Mouse (Mus musculus) stomach, embryonic 15.5 days (tissue): ENCODE measurements around the gene Pdha2. TPM values are rescaled to one million over a fixed set of nuclear protein-coding genes. Genes with fewer than 3 reads are reported as not detected.

Experiments used
- ATAC-seq: fragments of 200-750 bp; cut with Nextera tagmentation; 2 replicates; pipeline ENCODE4 v1.8.0; 2017; ENCODE audit warnings: low read depth, moderate number of reproducible peaks, moderate TSS enrichment; ENCODE audit not compliant: insufficient read depth, low FRiP score
- H3K27ac ChIP-seq: fragments of 300-500 bp; sonication (generic); 2 replicates; pipeline ENCODE4 v1.5.1; 2015; ENCODE audit warnings: mild to moderate bottlenecking, inconsistent platforms
- H3K27me3 ChIP-seq: fragments of 300-500 bp; sonication (generic); replicated peaks from 2 replicates; pipeline ENCODE4 v1.6.1; 2015; ENCODE audit warnings: inconsistent platforms
- H3K36me3 ChIP-seq: fragments of 300-500 bp; sonication (generic); 2 replicates; pipeline ENCODE4 v1.6.1; 2015; ENCODE audit warnings: inconsistent platforms
- H3K4me1 ChIP-seq: fragments of 300-500 bp; sonication (generic); 2 replicates; pipeline ENCODE4 v1.6.1; 2015; ENCODE audit warnings: inconsistent platforms
- H3K4me2 ChIP-seq: fragments of 300-500 bp; sonication (generic); 2 replicates; pipeline ENCODE4 v1.6.1; 2015; ENCODE audit warnings: mild to moderate bottlenecking, inconsistent platforms
- H3K4me3 ChIP-seq: fragments of 300-500 bp; sonication (generic); replicated peaks from 2 replicates; pipeline ENCODE4 v1.5.1; 2015; ENCODE audit warnings: inconsistent platforms
- H3K9ac ChIP-seq: fragments of 300-500 bp; sonication (generic); 2 replicates; pipeline ENCODE4 v1.6.1; 2015; ENCODE audit warnings: inconsistent platforms
- H3K9me3 ChIP-seq: fragments of 300-500 bp; sonication (generic); 2 replicates; pipeline ENCODE4 v1.6.1; 2016; ENCODE audit warnings: inconsistent platforms
- WGBS: fragments of 180-500 bp; shearing (Covaris S2); methylation state at CpG from one replicate; pipeline ENCODE4 v1.1.7; 2015; 5-methylcytosine and 5-hydroxymethylcytosine counted together
- polyA plus RNA-seq: library from polyadenylated mRNA; unstranded; fragments of >200 nt; fragmentation: Nextera tagmentation; extraction: Ambion mirVana; gene quantifications from 2 replicates; pipeline ENCODE4 v1.2.1, GENCODE M21; 2015

The Pdha2 gene
- polyA plus RNA-seq = not detected in 2 replicates

- H3K9ac ChIP-seq = no peak within 1 kb of the TSS
- H3K4me2 ChIP-seq = no peak within 1 kb of the TSS
- H3K4me1 ChIP-seq = no peaks in the 10 kb centered on the region
- H3K27ac ChIP-seq = no peak within 1 kb of the TSS
- no peak within 1 kb of the TSS for H3K4me3 ChIP-seq
- no peak for ATAC-seq
- no peaks in the 10 kb centered on the region for H3K36me3 ChIP-seq
- WGBS = 81% methylated on average over 5 of the region's 5 CpGs
- H3K9me3 ChIP-seq = no peaks in the 10 kb centered on the region
- no peaks in the 10 kb centered on the region for H3K27me3 ChIP-seq
Observed at GRCm38 (mm10) chr3:141212255-141212654, at the start of gene Pdha2. TSS of gene Pdha2 (minus strand) at chr3:141212355.

GRCm38 (mm10) chr3:141260518-141260917, 48.4 kb upstream of the Pdha2 start:
- H3K4me2 ChIP-seq = no peak overlapping the region
- 81% methylated on average over 1 of the region's 1 CpGs for WGBS
- no peaks in the 10 kb centered on the region for H3K36me3 ChIP-seq
- no peak for ATAC-seq
- H3K4me3 ChIP-seq = no peak overlapping the region
- no peaks in the 10 kb centered on the region for H3K9me3 ChIP-seq
- no peaks in the 10 kb centered on the region for H3K4me1 ChIP-seq
- H3K27ac ChIP-seq = no peak overlapping the region
- no peak overlapping the region for H3K9ac ChIP-seq
- H3K27me3 ChIP-seq = no peaks in the 10 kb centered on the region

GRCm38 (mm10) chr3:141251440-141251839, 39.3 kb upstream of the Pdha2 start:
- no peak overlapping the region for H3K9ac ChIP-seq
- H3K4me1 ChIP-seq = no peaks in the 10 kb centered on the region
- no peak for ATAC-seq
- H3K36me3 ChIP-seq = no peaks in the 10 kb centered on the region
- H3K4me3 ChIP-seq = no peak overlapping the region
- H3K27ac ChIP-seq = no peak overlapping the region
- no peaks in the 10 kb centered on the region for H3K27me3 ChIP-seq
- H3K9me3 ChIP-seq = no peaks in the 10 kb centered on the region
- WGBS = 87% methylated on average over 1 of the region's 1 CpGs
- no peak overlapping the region for H3K4me2 ChIP-seq

GRCm38 (mm10) chr3:141244725-141245298, 32.7 kb upstream of the Pdha2 start:
- Histone ChIP-seq H3K4me3 (no peak overlapping the region), H3K4me1 (no peaks in the 10 kb centered on the region), H3K4me2 (no peak overlapping the region), H3K27me3 (no peaks in the 10 kb centered on the region), H3K36me3 (no peaks in the 10 kb centered on the region), H3K9me3 (no peaks in the 10 kb centered on the region), H3K9ac (no peak overlapping the region), H3K27ac (no peak overlapping the region)
- no peak for ATAC-seq
- 75% methylated on average over 5 of the region's 5 CpGs for WGBS

- no peaks in the 10 kb centered on the region for H3K4me1 ChIP-seq
- no peak overlapping the region for H3K4me3 ChIP-seq
- WGBS = 70% methylated on average over 2 of the region's 2 CpGs
- H3K9me3 ChIP-seq = no peaks in the 10 kb centered on the region
- ATAC-seq = no peak
- no peak overlapping the region for H3K4me2 ChIP-seq
- no peak overlapping the region for H3K9ac ChIP-seq
- H3K27ac ChIP-seq = no peak overlapping the region
- no peaks in the 10 kb centered on the region for H3K36me3 ChIP-seq
- H3K27me3 ChIP-seq = no peaks in the 10 kb centered on the region
Observed at GRCm38 (mm10) chr3:141238071-141238470, 25.9 kb upstream of the Pdha2 start.

DNA sequence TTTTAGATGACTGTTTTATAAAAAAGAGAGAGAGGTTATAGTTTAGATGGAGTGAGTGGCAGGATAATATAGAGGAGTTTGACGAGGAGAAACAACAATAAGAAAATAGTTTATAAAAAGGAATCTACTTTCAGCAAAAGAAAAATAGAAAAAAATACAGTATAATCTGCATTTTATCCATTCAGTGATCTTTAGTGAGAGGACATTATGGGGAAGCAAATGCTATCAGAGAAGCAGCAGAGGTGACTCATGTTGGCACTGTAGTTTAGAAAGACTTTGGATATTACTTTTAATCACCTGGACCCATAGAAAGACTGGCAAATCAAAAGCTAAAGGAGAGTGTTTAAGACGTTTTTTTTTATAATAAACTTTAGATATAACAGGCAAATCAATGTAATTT, 17.0 kb upstream of the Pdha2 start:
- 53% methylated on average over 2 of the region's 2 CpGs for WGBS
- Histone ChIP-seq H3K36me3 (no peaks in the 10 kb centered on the region), H3K4me2 (no peak overlapping the region), H3K9me3 (no peaks in the 10 kb centered on the region), H3K27me3 (no peaks in the 10 kb centered on the region), H3K4me1 (no peaks in the 10 kb centered on the region), H3K4me3 (no peak overlapping the region), H3K27ac (no peak overlapping the region), H3K9ac (no peak overlapping the region)
- ATAC-seq = no peak

GRCm38 (mm10) chr3:141222339-141222738, 10.2 kb upstream of the Pdha2 start:
- 56% methylated on average over 1 of the region's 1 CpGs for WGBS
- Histone ChIP-seq H3K9me3 (no peaks in the 10 kb centered on the region), H3K9ac (no peak overlapping the region), H3K27ac (no peak overlapping the region), H3K36me3 (no peaks in the 10 kb centered on the region), H3K27me3 (no peaks in the 10 kb centered on the region), H3K4me2 (no peak overlapping the region), H3K4me1 (no peaks in the 10 kb centered on the region), H3K4me3 (no peak overlapping the region)
- ATAC-seq = no peak

GRCm38 (mm10) chr3:141218561-141218960, 6.4 kb upstream of the Pdha2 start:
- Histone ChIP-seq H3K9me3 (no peaks in the 10 kb centered on the region), H3K4me3 (no peak overlapping the region), H3K27ac (no peak overlapping the region), H3K36me3 (no peaks in the 10 kb centered on the region), H3K9ac (no peak overlapping the region), H3K4me2 (no peak overlapping the region), H3K4me1 (no peaks in the 10 kb centered on the region), H3K27me3 (no peaks in the 10 kb centered on the region)
- 51% methylated on average over 2 of the region's 2 CpGs for WGBS
- no peak for ATAC-seq

- H3K27me3 ChIP-seq = no peaks in the 10 kb centered on the region
- H3K27ac ChIP-seq = no peak overlapping the region
- H3K36me3 ChIP-seq = no peaks in the 10 kb centered on the region
- no peaks in the 10 kb centered on the region for H3K9me3 ChIP-seq
- H3K4me3 ChIP-seq = no peak overlapping the region
- no peak overlapping the region for H3K9ac ChIP-seq
- ATAC-seq = no peak
- no peak overlapping the region for H3K4me2 ChIP-seq
- no peaks in the 10 kb centered on the region for H3K4me1 ChIP-seq
Observed at GRCm38 (mm10) chr3:141216999-141217398, 4.8 kb upstream of the Pdha2 start.

GRCm38 (mm10) chr3:141216237-141216636, 4.1 kb upstream of the Pdha2 start:
- ATAC-seq = no peak
- Histone ChIP-seq H3K27me3 (no peaks in the 10 kb centered on the region), H3K9me3 (no peaks in the 10 kb centered on the region), H3K4me2 (no peak overlapping the region), H3K4me1 (no peaks in the 10 kb centered on the region), H3K9ac (no peak overlapping the region), H3K36me3 (no peaks in the 10 kb centered on the region), H3K27ac (no peak overlapping the region), H3K4me3 (no peak overlapping the region)
- WGBS = 76% methylated on average over 6 of the region's 6 CpGs

DNA sequence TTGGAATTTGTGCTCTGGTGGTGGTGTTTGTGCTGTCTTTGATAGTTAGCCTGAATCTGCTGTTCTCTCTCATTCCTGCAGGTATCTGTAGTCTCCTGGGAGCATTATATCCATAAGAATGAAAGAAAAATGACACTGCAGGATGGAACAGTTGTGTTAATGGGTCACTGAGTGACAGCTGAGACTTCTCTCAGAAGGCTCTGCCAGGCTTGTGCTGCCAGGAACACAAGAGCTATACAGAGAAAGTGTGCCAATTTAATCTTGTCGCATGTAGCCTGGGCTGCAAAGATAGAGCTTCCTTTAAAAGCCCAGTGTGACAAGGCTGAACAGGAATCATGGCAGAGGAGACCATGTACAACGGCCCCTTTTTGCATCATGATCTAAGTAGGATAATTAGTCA, 2.6 kb upstream of the Pdha2 start:
- no peak for ATAC-seq
- Histone ChIP-seq H3K4me2 (no peak overlapping the region), H3K4me3 (no peak overlapping the region), H3K36me3 (no peaks in the 10 kb centered on the region), H3K9me3 (no peaks in the 10 kb centered on the region), H3K9ac (no peak overlapping the region), H3K27ac (no peak overlapping the region), H3K4me1 (no peaks in the 10 kb centered on the region), H3K27me3 (no peaks in the 10 kb centered on the region)
- WGBS = 77% methylated on average over 2 of the region's 2 CpGs

GRCm38 (mm10) chr3:141214197-141214596, 2.0 kb upstream of the Pdha2 start:
- H3K4me3 ChIP-seq = no peak overlapping the region
- H3K9ac ChIP-seq = no peak overlapping the region
- H3K4me1 ChIP-seq = no peaks in the 10 kb centered on the region
- no peak overlapping the region for H3K4me2 ChIP-seq
- H3K27me3 ChIP-seq = no peaks in the 10 kb centered on the region
- H3K9me3 ChIP-seq = no peaks in the 10 kb centered on the region
- H3K27ac ChIP-seq = no peak overlapping the region
- ATAC-seq = no peak
- H3K36me3 ChIP-seq = no peaks in the 10 kb centered on the region

DNA sequence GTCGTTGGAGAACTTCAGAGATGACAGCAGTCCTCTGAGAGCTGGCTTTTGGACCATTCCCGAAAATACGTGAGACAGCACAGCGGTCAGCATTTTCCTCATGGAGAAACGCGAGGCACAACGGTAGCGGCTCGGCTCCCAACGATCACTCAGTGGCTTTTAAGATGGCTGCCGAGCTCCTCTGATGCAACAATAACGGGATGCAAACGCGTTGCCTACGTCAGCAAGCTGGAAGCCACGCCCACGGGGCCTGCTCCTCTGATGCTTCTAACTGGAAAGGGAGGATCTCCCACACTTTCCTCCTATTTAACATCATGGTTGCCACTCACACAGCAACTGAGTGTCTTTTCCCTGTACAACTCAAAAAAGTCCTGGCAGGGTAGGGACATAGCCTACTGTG, 511 bp downstream of the Pdha2 start:
- 89% methylated on average over 17 of the region's 17 CpGs for WGBS
- no peaks in the 10 kb centered on the region for H3K9me3 ChIP-seq
- H3K27me3 ChIP-seq = no peaks in the 10 kb centered on the region
- no peak overlapping the region for H3K4me2 ChIP-seq
- no peaks in the 10 kb centered on the region for H3K4me1 ChIP-seq
- H3K9ac ChIP-seq = no peak overlapping the region
- no peak overlapping the region for H3K4me3 ChIP-seq
- no peak overlapping the region for H3K27ac ChIP-seq
- no peak for ATAC-seq
- no peaks in the 10 kb centered on the region for H3K36me3 ChIP-seq
